ENCODE assay signal across 29 mouse cellular contexts in the genomic region with DNA sequence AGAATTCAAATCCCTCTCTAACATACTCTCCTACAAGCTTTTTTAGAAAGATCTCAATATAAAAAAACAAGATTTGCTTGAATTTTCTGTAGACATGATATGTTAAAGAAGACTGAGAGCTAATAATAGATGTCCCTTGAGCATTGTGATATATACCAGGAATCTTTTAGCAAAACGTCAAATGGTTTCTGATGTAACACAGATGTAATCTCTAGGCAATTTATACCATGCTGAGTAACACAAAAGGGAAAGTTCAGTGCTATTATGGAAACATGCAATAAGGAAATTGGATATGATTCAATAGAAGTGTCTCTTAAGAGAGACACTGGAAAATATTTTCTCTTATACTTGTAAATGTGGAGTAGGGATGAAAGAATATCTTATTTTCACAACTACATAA.
DNase-seq lines count a peak whose midpoint lies in the region; ATAC-seq and TF ChIP-seq lines count a peak whose summit lies in the region.
"Had no signal": no experiment of that assay in that cellular context is flagged by ENCODE, and none has a peak within 500 bp of the region (broad histone marks: within the 10 kb centered on the region; RNA-seq: fewer than 3 reads in every experiment).

No protein-coding gene starts in this region.

- no peak for TF ChIP-seq POLR2A in brain, embryonic 14.5 days (IDR thresholded peaks at IDR 0.05; ENCODE audit: borderline replicate concordance, extremely low read depth, insufficient read depth, insufficient read length, poor library complexity, severe bottlenecking)

- no peaks in the 10 kb centered on the region for H3K36me3 ChIP-seq in embryonic facial prominence, embryonic 11.5 days (replicated peaks; ENCODE audit: control insufficient read depth, insufficient read depth, low read depth, low read length)
- H3K36me3 ChIP-seq in embryonic facial prominence, embryonic 10.5 days (replicated peaks) = no peaks in the 10 kb centered on the region
- H3K36me3 ChIP-seq: embryonic facial prominence, embryonic 13.5 days; heart, embryonic 12.5 days; heart, embryonic 15.5 days; hindbrain, embryonic 10.5 days; hindbrain, embryonic 13.5 days; intestine, embryonic 15.5 days had no signal

- no peak for ATAC-seq in embryonic facial prominence, embryonic 11.5 days (replicated peaks; ENCODE audit: insufficient number of reproducible peaks, low FRiP score, low TSS enrichment, low read depth)
- ATAC-seq: activated CD4-positive, CD25-positive, alpha-beta regulatory T cell, adult 4 months; CD4-positive, CD25-positive, alpha-beta regulatory T cell, adult 4 months; forebrain, embryonic 14.5 days; forebrain, postnatal 0 days; hindbrain, embryonic 16.5 days; intestine, embryonic 15.5 days had no signal

- H3K4me3 ChIP-seq in embryonic facial prominence, embryonic 11.5 days (ENCODE audit: low read depth, low read length) = no peak overlapping the region
- no peak overlapping the region for H3K4me3 ChIP-seq in embryonic facial prominence, embryonic 10.5 days
- H3K4me3 ChIP-seq: embryonic facial prominence, embryonic 13.5 days; gastrocnemius, adult 2 months; heart, embryonic 12.5 days; heart, embryonic 15.5 days; hindbrain, embryonic 10.5 days; hindbrain, embryonic 13.5 days; intestine, embryonic 15.5 days had no signal

- H3K9me3 ChIP-seq in embryonic facial prominence, embryonic 11.5 days (replicated peaks; ENCODE audit: control insufficient read depth, low read length) = no peaks in the 10 kb centered on the region
- H3K9me3 ChIP-seq in embryonic facial prominence, embryonic 10.5 days = no peaks in the 10 kb centered on the region
- H3K9me3 ChIP-seq: embryonic facial prominence, embryonic 13.5 days; heart, embryonic 15.5 days; hindbrain, embryonic 10.5 days; hindbrain, embryonic 13.5 days; intestine, embryonic 15.5 days had no signal

- H3K4me1 ChIP-seq in embryonic facial prominence, embryonic 11.5 days (ENCODE audit: control insufficient read depth, insufficient read depth, low read length) = no peaks in the 10 kb centered on the region
- no peaks in the 10 kb centered on the region for H3K4me1 ChIP-seq in embryonic facial prominence, embryonic 10.5 days
- H3K4me1 ChIP-seq: embryonic facial prominence, embryonic 13.5 days; heart, embryonic 12.5 days; heart, embryonic 15.5 days; hindbrain, embryonic 10.5 days; hindbrain, embryonic 13.5 days; intestine, embryonic 15.5 days had no signal

- no peaks in the 10 kb centered on the region for H3K27me3 ChIP-seq in embryonic facial prominence, embryonic 11.5 days (ENCODE audit: control insufficient read depth, insufficient read depth, low read length)
- H3K27me3 ChIP-seq in embryonic facial prominence, embryonic 10.5 days (replicated peaks; ENCODE audit: low read depth, poor library complexity, severe bottlenecking) = no peaks in the 10 kb centered on the region
- H3K27me3 ChIP-seq: embryonic facial prominence, embryonic 13.5 days; heart, embryonic 12.5 days; heart, embryonic 15.5 days; hindbrain, embryonic 13.5 days; intestine, embryonic 15.5 days had no signal

- intact Hi-C loops in left cerebral cortex, postnatal 25 days (cut with DNase I) = no loop called here

- DNase-seq in embryonic facial prominence, embryonic 11.5 days (ENCODE audit: low spot score) = peak; percentile 3
- DNase-seq in embryonic facial prominence, embryonic 10.5 days (ENCODE audit: low spot score) = no peak
- peak; percentile 41 for DNase-seq in 3T3-L1 (ENCODE audit: low read depth, low spot score)
- DNase-seq in brain, embryonic 14.5 days (ENCODE audit: low read depth) = peak; percentile 11
- peak; percentile 0 for DNase-seq in mesoderm, embryonic 11.5 days (ENCODE audit: low read depth, low spot score)
- no peak for DNase-seq in spleen, postnatal 36 days (ENCODE audit: low spot score in 2 of 2)
- DNase-seq in left cerebral cortex, postnatal 25 days (ENCODE audit: low spot score in 2 of 2) = no peak
- no peak for DNase-seq in layer of hippocampus, postnatal 14 days (ENCODE audit: low spot score in 2 of 2)
- DNase-seq: adrenal gland, adult 8-10 months; adrenal gland, postnatal 25 days; cerebellum, adult 18-20 months; cerebellum, adult 9-10 months; cerebellum, postnatal 25 days; forebrain, postnatal 0 days; gastrocnemius, adult 2 months; gastrocnemius, postnatal 14 days; heart, adult 11 months; heart, postnatal 10 days; heart, postnatal 36 days had no signal

- WGBS in embryonic facial prominence, embryonic 11.5 days = 35% methylated on average over 1 of the region's 1 CpGs
- WGBS in embryonic facial prominence, embryonic 10.5 days = 54% methylated on average over 1 of the region's 1 CpGs

- H3K4me2 ChIP-seq in embryonic facial prominence, embryonic 11.5 days (ENCODE audit: low read depth, low read length) = no peak overlapping the region
- H3K4me2 ChIP-seq: embryonic facial prominence, embryonic 13.5 days; heart, embryonic 12.5 days; heart, embryonic 15.5 days; hindbrain, embryonic 13.5 days; intestine, embryonic 15.5 days had no signal

- H3K27ac ChIP-seq in embryonic facial prominence, embryonic 11.5 days (replicated peaks; ENCODE audit: low read depth, low read length) = no peak overlapping the region
- no peak overlapping the region for H3K27ac ChIP-seq in embryonic facial prominence, embryonic 10.5 days (replicated peaks)
- H3K27ac ChIP-seq: embryonic facial prominence, embryonic 13.5 days; gastrocnemius, adult 2 months; heart, embryonic 15.5 days; hindbrain, embryonic 10.5 days; hindbrain, embryonic 13.5 days; intestine, embryonic 15.5 days had no signal

- no peak overlapping the region for H3K9ac ChIP-seq in embryonic facial prominence, embryonic 11.5 days (replicated peaks; ENCODE audit: low read length)
- H3K9ac ChIP-seq: embryonic facial prominence, embryonic 13.5 days; forebrain, postnatal 0 days; heart, embryonic 12.5 days; heart, embryonic 15.5 days; hindbrain, embryonic 13.5 days; intestine, embryonic 15.5 days had no signal

- TF ChIP-seq CTCF in brain, embryonic 14.5 days (IDR thresholded peaks at IDR 0.05; ENCODE audit: borderline replicate concordance, extremely low read depth, insufficient read depth, insufficient read length) = no peak

Comparison
In these comparisons a context has a peak if more than half of its experiments do, and no peak if none do; other contexts are left out.
1. DNase-seq: peak in embryonic facial prominence, embryonic 11.5 days (single experiment), 3T3-L1 (single experiment), brain, embryonic 14.5 days (single experiment) and mesoderm, embryonic 11.5 days (single experiment); none in embryonic facial prominence, embryonic 10.5 days (single experiment), spleen, postnatal 36 days (0 of 2), left cerebral cortex, postnatal 25 days (0 of 2) and layer of hippocampus, postnatal 14 days (0 of 2).